Comparison of ENCODE assay signal across 19 mouse cellular contexts in genomic region chr13:102918616-102919015, GRCm38 (mm10).
A peak's percentile ranks its signal among the peaks of the same experiment; 100 is the strongest.
DNase-seq lines count a peak whose midpoint lies in the region; ATAC-seq lines count a peak whose summit lies in the region.
"Had no signal": no experiment of that assay in that cellular context is flagged by ENCODE, and none has a peak within 500 bp of the region (broad histone marks: within the 10 kb centered on the region; RNA-seq: fewer than 3 reads in every experiment).

No protein-coding gene starts in this region.

- ATAC-seq in megakaryocyte progenitor cell, adult 5-6 weeks (replicated peaks; ENCODE audit: poor library complexity), result 0 out of 2 replicates have a peak, but pooled peaks have one; percentile 20
- ATAC-seq: forebrain, embryonic 14.5 days; forebrain, postnatal 0 days; intestine, postnatal 0 days; Patski had no signal

- DNase-seq in adrenal gland, adult (ENCODE audit: inconsistent age in 2 of 2, low spot score in 1 of 2), result peak; percentile 38 to 66
- DNase-seq in adrenal gland, postnatal 25 days, result no peak
- DNase-seq in heart, adult 11 months, result peak; percentile 57
- DNase-seq in heart, adult 9 months (ENCODE audit: low spot score in 2 of 2), result no peak
- no peak for DNase-seq in kidney, adult 8-10 months
- DNase-seq: adrenal gland, postnatal 10 days; B cell, adult 2 months; cerebellum, adult 11 months; cerebellum, adult 2 months; cerebellum, adult 9-11 months; cerebellum, postnatal 25 days; forebrain, postnatal 0 days; gastrocnemius, adult 2 months; gastrocnemius, postnatal 14 days; heart, adult 2 months had no signal

Comparison
In these comparisons a context has a peak if more than half of its experiments do, and no peak if none do; other contexts are left out.
1. DNase-seq: peak in adrenal gland, adult (2 of 2) and heart, adult 11 months (single experiment); none in adrenal gland, postnatal 25 days (single experiment), heart, adult 9 months (0 of 2) and kidney, adult 8-10 months (0 of 2).